Mouse (Mus musculus) CD4-positive helper T cell, adult 2 months (primary cell): ENCODE measurements around the gene Zcchc9.
"Not testable (repeated sequence)": the region's sequence is repeated elsewhere in the genome, so short reads cannot be mapped to it uniquely, and the experiment has no call there.

Experiments
- DNase-seq: peaks from one replicate; pipeline ENCODE4 v3.0.0-alpha.2; 2012; ENCODE audit warnings: low read depth, missing footprints, low spot score

Zcchc9 gene

DNA sequence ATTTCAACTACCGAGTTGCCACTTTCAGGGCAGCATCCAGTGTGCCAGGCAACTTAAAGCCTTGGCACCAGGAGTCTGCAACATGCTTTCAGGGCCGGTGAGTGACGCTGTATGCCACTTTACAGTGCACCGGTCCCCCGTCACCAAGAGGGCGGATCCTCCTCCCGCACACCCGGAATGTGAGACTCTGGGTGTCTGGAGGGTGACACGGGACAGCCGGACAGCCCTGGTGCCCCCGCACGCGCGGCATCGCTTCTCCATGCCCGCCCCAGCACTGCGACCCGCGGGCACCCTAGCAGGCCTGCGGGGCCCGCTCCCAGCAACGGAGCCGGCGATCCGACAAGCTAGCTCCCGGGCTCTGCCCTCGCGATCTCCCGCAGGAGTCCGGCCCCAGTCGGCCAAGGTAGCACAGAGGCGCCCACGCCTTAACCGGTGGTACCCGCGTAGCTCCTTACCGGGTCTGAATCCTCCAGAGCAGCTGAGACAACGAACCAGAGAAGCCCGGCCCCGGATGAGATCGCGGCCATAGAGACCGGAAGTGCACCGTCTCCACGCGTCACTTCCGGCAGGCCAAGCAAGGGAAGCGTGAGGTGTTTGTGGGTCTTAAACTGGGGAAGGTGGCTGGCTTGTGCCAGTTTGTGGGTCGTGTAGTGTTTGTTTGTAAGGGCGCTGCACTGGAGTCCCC is at the start of gene Zcchc9:
Gene Zcchc9 (minus strand): TSS at position 551 of the 685 bp plus-strand sequence.
- peak; percentile 94 for DNase-seq

- DNase-seq: no peak
Observed at GRCm38 (mm10) chr13:91854412-91854811, 46.9 kb upstream of the Zcchc9 start.

- peak; percentile 40 for DNase-seq
Observed at GRCm38 (mm10) chr13:91827876-91828275, 20.4 kb upstream of the Zcchc9 start.

DNA sequence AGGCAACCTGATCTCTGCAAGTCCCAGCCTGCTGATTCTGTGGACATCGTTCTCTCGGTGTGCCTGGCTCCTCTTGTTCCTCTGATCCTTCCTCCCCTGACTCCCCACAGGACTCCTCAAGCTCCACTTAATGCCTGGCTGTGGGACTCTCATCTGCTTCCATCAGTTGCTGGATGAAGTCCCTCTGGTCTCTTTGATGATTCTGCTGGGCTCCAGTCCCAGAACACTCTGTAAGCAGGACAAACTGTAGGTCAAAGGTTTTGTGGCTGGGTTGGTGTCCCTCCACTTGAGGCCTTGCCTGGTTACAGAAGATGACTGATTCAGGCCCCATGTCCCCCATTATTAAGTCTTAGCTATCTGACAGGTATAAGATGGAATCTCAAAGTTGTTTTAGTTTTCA is 18.6 kb upstream of the Zcchc9 start:
- DNase-seq: no peak

GRCm38 (mm10) chr13:91824845-91825550 is 17.5 kb upstream of the Zcchc9 start:
- DNase-seq: no peak

GRCm38 (mm10) chr13:91823735-91824134 is 16.2 kb upstream of the Zcchc9 start:
- no peak for DNase-seq

GRCm38 (mm10) chr13:91814670-91815069 is 7.2 kb upstream of the Zcchc9 start:
- peak; percentile 45 for DNase-seq

DNA sequence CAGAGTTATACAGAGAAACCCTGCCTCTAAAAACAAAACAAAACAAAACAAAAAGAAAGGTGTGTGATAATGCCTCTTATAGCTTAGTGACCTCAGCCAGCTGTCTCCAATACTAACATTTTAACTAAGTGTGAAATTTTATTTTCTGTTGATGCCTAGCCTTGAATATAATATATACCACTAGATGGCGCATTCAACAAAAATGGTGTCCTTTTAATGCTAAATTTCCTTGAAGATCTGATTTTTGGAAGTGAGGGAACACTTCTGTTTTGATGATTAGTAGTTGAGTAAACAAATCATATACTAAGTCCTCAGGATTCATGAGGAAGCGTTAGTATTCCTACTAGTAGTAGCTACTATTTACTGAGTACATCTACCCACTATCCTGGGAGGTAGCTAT is 2.0 kb upstream of the Zcchc9 start:
- peak; percentile 48 for DNase-seq

GRCm38 (mm10) chr13:91807874-91808575 is 520 bp upstream of the Zcchc9 start:
- peak; percentile 62 for DNase-seq

GRCm38 (mm10) chr13:91801726-91802125 is 5.8 kb downstream of the Zcchc9 start:
- DNase-seq: no peak

GRCm38 (mm10) chr13:91797442-91797841 is 10.1 kb downstream of the Zcchc9 start:
- DNase-seq: no peak

- DNase-seq: no peak
Observed at GRCm38 (mm10) chr13:91796916-91797315, 10.6 kb downstream of the Zcchc9 start.

DNA sequence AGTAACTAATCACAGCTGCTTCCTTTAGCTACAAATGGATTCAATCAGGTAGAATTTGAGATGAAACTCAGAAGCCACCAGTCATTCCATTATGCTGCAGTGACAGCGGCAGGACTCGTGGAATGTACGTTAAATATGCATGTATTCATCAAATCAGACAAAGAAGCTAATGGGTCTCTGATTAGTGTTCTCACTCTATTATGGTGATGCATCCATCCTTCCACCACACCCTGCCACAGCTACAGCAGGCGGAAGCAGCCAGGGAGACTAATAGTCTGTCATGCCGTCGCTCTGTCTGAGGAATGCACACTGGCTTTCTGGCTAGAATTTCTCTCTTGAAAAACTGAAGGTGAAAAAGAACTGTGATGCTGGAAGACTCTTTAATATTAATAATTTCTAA is 11.5 kb downstream of the Zcchc9 start:
- no peak for DNase-seq

- no peak for DNase-seq
Observed at GRCm38 (mm10) chr13:91795593-91795992, 11.9 kb downstream of the Zcchc9 start.

DNA sequence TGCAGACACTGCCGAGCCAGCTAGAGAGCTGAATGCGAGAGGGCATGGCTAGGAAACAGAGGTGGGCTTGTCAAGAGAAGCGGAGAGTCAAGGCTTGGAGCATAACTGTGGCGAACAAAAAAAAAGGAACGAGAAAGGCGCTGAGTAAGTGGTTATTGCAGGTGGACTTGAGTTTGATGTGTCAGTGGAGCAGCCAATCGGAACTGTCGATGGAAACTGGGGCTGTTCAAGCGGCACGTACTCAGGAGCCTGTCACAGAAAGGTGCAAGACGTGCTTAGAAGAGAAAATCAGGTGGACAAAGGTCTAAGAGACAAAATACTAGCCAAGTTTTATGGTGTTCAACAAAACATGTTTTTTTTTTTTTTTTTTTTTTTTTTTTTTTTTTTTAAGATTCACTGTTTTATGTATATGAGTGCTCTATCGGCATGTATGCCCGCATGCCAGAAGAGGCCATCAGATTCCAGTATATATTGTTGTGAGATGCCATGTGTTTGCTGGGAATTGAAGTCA is 12.5 kb downstream of the Zcchc9 start:
- DNase-seq: no peak

- DNase-seq: no peak
Observed at GRCm38 (mm10) chr13:91792035-91792434, 15.5 kb downstream of the Zcchc9 start.

DNA sequence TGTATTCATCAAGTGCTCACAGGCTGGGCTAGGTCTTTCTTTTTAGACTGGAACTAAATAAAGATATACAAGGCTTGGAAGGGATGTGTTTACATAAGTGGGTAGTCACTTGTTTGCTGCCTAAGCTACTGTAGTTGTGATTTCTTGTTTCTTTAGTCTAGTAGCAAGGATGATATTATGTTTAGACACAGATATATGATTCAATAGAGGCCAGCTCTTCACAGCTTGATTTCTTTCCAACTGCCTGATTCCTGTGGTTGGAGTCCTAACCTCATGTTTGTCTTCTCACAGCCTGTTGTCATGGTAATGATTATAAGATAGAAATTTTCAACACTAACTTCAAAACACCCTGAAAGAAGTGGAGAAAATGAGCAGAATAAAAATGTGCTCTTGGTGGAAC is 27.6 kb downstream of the Zcchc9 start:
- peak; percentile 13 for DNase-seq

DNA sequence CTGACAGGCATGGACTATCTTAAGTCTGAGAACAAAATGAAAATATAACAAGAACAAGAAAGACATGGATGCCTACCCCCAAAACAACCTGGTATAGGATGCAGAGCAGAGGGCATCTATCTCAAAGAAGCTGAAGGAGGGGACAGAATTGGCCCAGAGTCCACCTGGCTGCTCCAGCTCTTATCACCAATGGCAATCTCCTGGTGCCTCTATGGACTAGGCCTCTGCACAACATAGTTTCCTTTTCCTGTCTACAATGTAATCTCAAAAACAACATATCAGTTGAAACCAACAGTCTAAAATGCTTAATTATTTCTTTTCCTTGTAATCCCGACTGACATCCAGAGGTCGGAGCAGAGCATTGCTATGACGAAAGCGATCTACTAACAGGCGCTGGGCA is 29.4 kb downstream of the Zcchc9 start:
- no peak for DNase-seq

GRCm38 (mm10) chr13:91768683-91769651 is 38.5 kb downstream of the Zcchc9 start:
- peak; percentile 24 for DNase-seq

DNA sequence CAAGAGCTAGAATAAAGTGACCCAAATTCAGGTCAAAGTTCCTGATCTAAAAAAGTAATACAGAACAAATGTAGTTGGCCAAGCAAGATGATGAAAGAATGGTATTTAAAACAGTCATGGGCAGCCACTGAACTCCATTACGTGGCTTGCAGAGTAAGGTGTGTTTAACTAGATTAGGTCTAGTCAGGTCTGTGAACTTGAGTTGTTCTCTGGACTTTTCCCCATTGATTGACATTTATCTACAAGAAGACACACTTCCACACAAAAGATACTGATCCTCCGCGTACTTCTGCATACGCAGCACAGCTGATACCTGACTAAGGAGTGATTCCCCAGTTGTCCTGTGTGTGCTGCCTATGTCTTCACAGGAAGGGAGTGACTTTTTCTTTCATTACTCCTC is 41.9 kb downstream of the Zcchc9 start:
- DNase-seq: no peak

DNA sequence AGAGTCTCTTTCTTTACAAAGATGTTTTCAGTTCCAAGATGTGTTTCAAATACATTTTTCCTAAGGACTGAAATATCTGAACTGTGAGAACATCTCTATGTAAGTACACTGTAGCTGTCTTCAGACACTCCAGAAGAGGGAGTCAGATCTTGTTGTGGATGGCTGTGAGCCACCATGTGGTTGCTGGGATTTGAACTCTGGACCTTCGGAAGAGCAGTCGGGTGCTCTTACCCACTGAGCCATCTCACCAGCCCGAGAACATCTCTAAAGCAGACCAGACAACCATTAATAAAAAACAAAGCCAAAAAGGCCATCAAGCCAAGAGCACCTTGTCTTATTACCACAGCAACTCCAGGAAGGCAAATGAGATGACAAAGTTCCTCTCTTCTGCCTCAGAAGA is 43.9 kb downstream of the Zcchc9 start:
- not testable (repeated sequence) for DNase-seq
